Mouse (Mus musculus) embryonic stem cell, embryonic (primary cell): ENCODE results near the gene Aldh3b3.

Experiments used
- CTCF ChIA-PET, 4 experiments: fragments of 300-600 bp in 2 of 4; fragments of 350-600 bp in 2 of 4; sonication (Branson Sonifier 250); formaldehyde crosslinking; loops; one replicate each; lab custom pipeline; 2022; ENCODE audit warnings: inconsistent platforms in 2 of 4; lab: Charles Lee
- POLR2A ChIA-PET, 4 experiments: fragments of 300-600 bp in 2 of 4; fragments of 350-600 bp in 2 of 4; sonication (Branson Sonifier 250); formaldehyde crosslinking; loops; one replicate each; lab custom pipeline; 2022; ENCODE audit warnings: antibody characterized with exemption in 4 of 4, inconsistent platforms in 1 of 4; lab: Charles Lee

Aldh3b3 gene

GRCm38 (mm10) chr19:3928779-3929178 lies 29.7 kb upstream of the Aldh3b3 start:
- CTCF ChIA-PET = interaction anchor here in 3 of 4 experiments (0.7 to 3.6 kb wide), 6 partner anchors 17 to 259 kb away, joined by 3 to 8 read pairs (median 4); no protein-coding TSS in a partner anchor
- POLR2A ChIA-PET = interaction anchor here (0.8 to 2.9 kb wide), 18 partner anchors 12 to 168 kb away, joined by 3 to 20 read pairs (median 4); partner anchors contain the start of genes Ndufs8 (in 4 of the 4), Chka (in 2 of the 4), Gstp2 (in 2 of the 4) and Cdk2ap2 (in 1 of the 4)

GRCm38 (mm10) chr19:3929211-3929941 lies 29.1 kb upstream of the Aldh3b3 start, which contains the start of gene Aldh3b1:
Gene Aldh3b1 (minus strand): TSS chr19:3929808.
- POLR2A ChIA-PET = interaction anchor here (0.8 to 2.9 kb wide), 34 partner anchors 9 to 395 kb away, joined by 3 to 20 read pairs (median 4); partner anchors contain the start of genes Ndufs8 (in 4 of the 4), Cdk2ap2 (in 2 of the 4), Chka (in 2 of the 4) and Gm49405 (in 2 of the 4)
- CTCF ChIA-PET = interaction anchor here (0.8 to 3.6 kb wide), 10 partner anchors 14 to 168 kb away, joined by 3 to 8 read pairs (median 3); partner anchors contain the start of genes Cdk2ap2 (in 1 of the 4) and Ndufs8 (in 1 of the 4)

- POLR2A ChIA-PET = interaction anchor here in 3 of 4 experiments (0.7 to 2.9 kb wide), 34 partner anchors 10 to 396 kb away, joined by 3 to 20 read pairs (median 4); partner anchors contain the start of genes Gm49405 (in 2 of the 3), Ndufs8 (in 2 of the 3), Ndufv1 (in 2 of the 3) and Nudt8 (in 2 of the 3)
- CTCF ChIA-PET = interaction anchor here in 3 of 4 experiments (0.8 to 3.6 kb wide), 12 partner anchors 12 to 167 kb away, joined by 3 to 8 read pairs (median 3); partner anchors contain the start of genes Ndufv1 (in 2 of the 3), Cdk2ap2 (in 1 of the 3) and Ndufs8 (in 1 of the 3)
These were observed 28.0 kb upstream of the Aldh3b3 start for GRCm38 (mm10) chr19:3930262-3931057.

- ChIA-PET POLR2A (interaction anchor here in 3 of 4 experiments (0.7 to 2.9 kb wide), 10 partner anchors 12 to 297 kb away, joined by 3 to 20 read pairs (median 4); partner anchors contain the start of genes Ndufv1 (in 2 of the 3), Acy3 (in 1 of the 3), Gstp2 (in 1 of the 3) and Ndufs8 (in 1 of the 3)), CTCF (interaction anchor here in 3 of 4 experiments (0.6 to 1.5 kb wide), 4 partner anchors 9 to 163 kb away, joined by 3 to 8 read pairs (median 4); partner anchors contain the start of gene Ndufv1 (in 1 of the 3))
These were observed 26.7 kb upstream of the Aldh3b3 start for GRCm38 (mm10) chr19:3931716-3932115.

DNA sequence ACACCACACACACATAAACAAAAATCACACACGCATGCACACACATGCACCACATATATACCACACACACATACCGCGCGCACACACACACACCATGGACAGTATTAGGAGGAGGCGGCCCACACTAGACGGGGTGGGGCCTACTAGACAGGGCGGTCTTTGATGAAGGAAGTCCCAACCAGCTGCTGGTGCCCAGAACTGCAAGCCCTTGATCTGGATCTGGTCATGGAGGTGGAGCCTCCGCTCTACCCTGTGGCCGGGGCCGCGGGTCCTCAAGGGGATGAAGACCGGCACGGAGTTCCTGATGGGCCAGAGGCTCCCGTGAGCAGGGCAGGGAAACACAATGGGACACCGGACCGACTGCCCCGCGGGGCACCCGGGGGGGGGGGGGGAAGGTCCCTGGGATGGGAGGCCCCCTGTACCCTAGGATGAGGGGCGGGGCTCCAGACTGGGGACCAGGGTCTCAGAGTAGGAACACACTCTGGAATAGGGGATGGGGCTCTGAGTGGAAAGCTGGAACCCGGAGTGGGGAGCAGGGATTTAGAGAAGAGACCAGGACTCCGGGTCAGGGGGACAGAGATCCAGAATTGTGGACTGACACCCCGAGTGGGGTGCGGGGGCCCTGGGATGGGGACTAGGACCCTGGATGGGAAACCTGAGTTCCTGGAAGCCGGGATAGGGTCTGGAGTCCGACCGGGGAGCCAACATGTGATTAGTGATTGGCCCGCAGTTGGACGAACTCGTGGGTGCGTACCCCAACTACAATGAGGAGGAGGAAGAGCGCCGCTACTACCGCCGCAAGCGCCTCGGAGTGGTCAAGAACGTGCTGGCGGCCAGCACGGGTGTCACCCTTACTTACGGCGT lies 23.2 kb upstream of the Aldh3b3 start, which contains the start of gene Unc93b1:
Gene Unc93b1 (plus strand): TSS at position 155 of the 864 bp plus-strand sequence.
- POLR2A ChIA-PET = interaction anchor here (0.5 to 3.0 kb wide), 24 partner anchors 8 to 556 kb away, joined by 3 to 21 read pairs (median 4); partner anchors contain the start of genes Gstp2 (in 2 of the 4), Ndufv1 (in 2 of the 4), Acy3 (in 1 of the 4) and Gstp1 (in 1 of the 4)

GRCm38 (mm10) chr19:3935896-3936850 lies 22.3 kb upstream of the Aldh3b3 start:
- CTCF ChIA-PET = interaction anchor here (0.6 to 2.3 kb wide), 24 partner anchors 9 to 811 kb away, joined by 3 to 13 read pairs (median 4); partner anchors contain the start of genes Ankrd13d (in 1 of the 4), Gm49405 (in 1 of the 4), Gstp2 (in 1 of the 4) and Ndufv1 (in 1 of the 4)
- POLR2A ChIA-PET = interaction anchor here (0.5 to 3.0 kb wide), 29 partner anchors 7 to 557 kb away, joined by 3 to 21 read pairs (median 4); partner anchors contain the start of genes Gstp2 (in 2 of the 4), Ndufv1 (in 2 of the 4), Acy3 (in 1 of the 4) and Cdk2ap2 (in 1 of the 4)

More for the DNA sequence above, 23.2 kb upstream of the Aldh3b3 start, which contains the start of gene Unc93b1:
- CTCF ChIA-PET = interaction anchor here (0.6 to 2.3 kb wide), 19 partner anchors 8 to 812 kb away, joined by 3 to 13 read pairs (median 4); partner anchors contain the start of genes Gm49405 (in 1 of the 4), Gstp2 (in 1 of the 4), Ndufv1 (in 1 of the 4) and Nudt8 (in 1 of the 4)

DNA sequence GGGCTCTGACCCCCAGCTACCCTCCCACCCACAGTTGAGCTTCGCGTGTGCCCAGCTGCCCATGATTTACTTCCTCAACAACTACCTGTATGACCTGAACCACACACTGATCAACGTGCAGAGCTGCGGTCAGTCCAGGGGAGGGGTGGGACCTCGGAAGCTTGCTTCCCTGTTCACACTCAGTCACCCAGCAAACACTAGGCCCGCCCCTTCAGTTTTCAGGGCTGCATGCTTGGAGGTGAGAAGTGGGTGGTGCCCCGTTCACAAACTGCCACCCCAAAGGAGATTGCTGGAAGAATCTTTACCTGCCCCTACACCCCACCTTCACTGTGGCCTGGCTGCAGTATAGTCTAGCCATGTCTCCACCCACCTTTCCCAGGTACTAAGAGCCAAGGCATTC lies 16.1 kb upstream of the Aldh3b3 start:
- CTCF ChIA-PET = interaction anchor here (0.5 to 2.1 kb wide), 19 partner anchors 9 to 361 kb away, joined by 3 to 10 read pairs (median 4); partner anchors contain the start of genes Acy3 (in 1 of the 4), Aldh3b1 (in 1 of the 4), Gm49405 (in 1 of the 4) and Ndufs8 (in 1 of the 4)
- POLR2A ChIA-PET = interaction anchor here in 3 of 4 experiments (0.6 to 3.3 kb wide), 21 partner anchors 12 to 466 kb away, joined by 3 to 18 read pairs (median 8); partner anchors contain the start of genes Acy3 (in 2 of the 3), Ndufs8 (in 2 of the 3), Aldh3b1 (in 1 of the 3) and Cdk2ap2 (in 1 of the 3)

- ChIA-PET POLR2A (interaction anchor here in 3 of 4 experiments (0.5 to 3.3 kb wide), 28 partner anchors 8 to 313 kb away, joined by 3 to 18 read pairs (median 5); partner anchors contain the start of genes Acy3 (in 2 of the 3), Gstp2 (in 2 of the 3), Ndufs8 (in 2 of the 3) and Ndufv1 (in 2 of the 3)), CTCF (interaction anchor here (0.5 to 2.1 kb wide), 23 partner anchors 13 to 362 kb away, joined by 3 to 10 read pairs (median 4); partner anchors contain the start of genes Acy3 (in 1 of the 4), Aldh3b1 (in 1 of the 4), Gm49405 (in 1 of the 4) and Ndufs8 (in 1 of the 4))
These were observed 15.3 kb upstream of the Aldh3b3 start for GRCm38 (mm10) chr19:3942986-3943735.

DNA sequence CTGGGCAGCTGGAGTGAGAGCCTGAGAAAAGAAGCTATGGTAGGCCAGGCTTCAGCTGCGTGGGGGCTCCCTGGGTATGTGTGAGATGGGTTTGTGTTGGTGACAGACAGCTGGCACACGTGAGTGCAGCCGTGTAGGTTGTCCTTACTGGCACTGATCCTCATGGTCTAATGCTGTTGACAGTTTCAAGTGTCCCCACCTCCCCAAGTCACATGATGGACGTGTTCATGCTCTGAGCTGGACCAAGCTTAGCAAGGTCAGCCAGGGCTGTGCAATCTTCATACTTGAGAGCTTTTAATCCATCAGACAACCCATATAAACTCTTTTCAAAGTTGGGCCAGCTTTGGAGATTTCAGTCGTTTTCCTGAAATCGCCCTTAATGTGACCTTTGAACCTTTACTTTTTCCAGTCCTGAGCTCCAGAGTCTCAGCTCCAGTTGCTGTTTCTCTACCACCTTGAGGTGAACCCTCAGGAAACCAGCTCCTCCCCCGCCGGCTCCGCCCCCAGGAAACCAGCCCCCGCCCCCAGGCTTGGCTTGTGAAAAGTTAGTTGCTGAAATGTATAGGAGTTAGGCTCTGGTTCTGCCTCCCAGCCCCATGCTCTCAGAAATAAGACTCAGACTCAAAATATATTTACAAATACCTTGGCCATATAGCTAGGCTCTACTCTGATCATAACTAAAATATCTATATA lies 12.4 kb upstream of the Aldh3b3 start:
- POLR2A ChIA-PET = interaction anchor here (0.6 to 2.5 kb wide), 40 partner anchors 9 to 209 kb away, joined by 3 to 19 read pairs (median 4); partner anchors contain the start of genes Acy3 (in 2 of the 4), Gm49405 (in 2 of the 4), Gstp2 (in 2 of the 4) and Ndufs8 (in 2 of the 4)
- CTCF ChIA-PET = interaction anchor here (0.5 to 3.8 kb wide), 77 partner anchors 10 to 310 kb away, joined by 3 to 42 read pairs (median 5); partner anchors contain the start of genes Gstp2 (in 4 of the 4), Ndufv1 (in 4 of the 4), Aldh3b1 (in 2 of the 4) and Aldh3b3 (in 2 of the 4)

DNA sequence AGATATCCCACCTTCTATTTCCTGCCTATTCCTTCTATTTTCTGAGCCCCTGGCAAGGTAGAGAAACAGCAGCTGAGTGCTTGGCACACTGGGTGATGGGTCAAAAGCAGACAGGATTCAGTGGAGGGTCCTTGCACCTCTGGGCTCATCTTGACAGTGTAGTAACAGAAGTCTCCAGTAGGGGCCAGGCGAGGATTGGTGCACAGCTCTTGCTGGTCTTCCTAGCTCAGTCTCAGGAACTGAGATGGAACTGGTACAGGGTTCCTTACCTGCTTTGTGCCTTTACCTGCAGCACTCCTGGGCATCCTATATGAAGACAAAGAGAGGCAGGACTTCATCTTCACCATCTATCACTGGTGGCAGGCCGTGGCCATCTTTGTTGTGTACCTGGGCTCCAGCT lies 11.7 kb upstream of the Aldh3b3 start:
- CTCF ChIA-PET = interaction anchor here (0.5 to 3.8 kb wide), 79 partner anchors 9 to 309 kb away, joined by 3 to 42 read pairs (median 5); partner anchors contain the start of genes Gstp2 (in 4 of the 4), Ndufv1 (in 4 of the 4), Aldh3b1 (in 3 of the 4) and Gm49405 (in 3 of the 4)
- POLR2A ChIA-PET = interaction anchor here (0.6 to 2.5 kb wide), 37 partner anchors 9 to 208 kb away, joined by 3 to 19 read pairs (median 5); partner anchors contain the start of genes Acy3 (in 2 of the 4), Gm49405 (in 2 of the 4), Gstp2 (in 2 of the 4) and Ndufs8 (in 2 of the 4)

- ChIA-PET CTCF (interaction anchor here (1.0 to 3.8 kb wide), 18 partner anchors 12 to 297 kb away, joined by 3 to 42 read pairs (median 9); partner anchors contain the start of genes Ndufv1 (in 3 of the 4), Aldh3b3 (in 2 of the 4), Gstp2 (in 2 of the 4) and Acy3 (in 1 of the 4)), POLR2A (interaction anchor here in 3 of 4 experiments (0.6 to 2.0 kb wide), 6 partner anchors 11 to 291 kb away, joined by 3 to 8 read pairs (median 4); partner anchors contain the start of genes Cdk2ap2 (in 1 of the 3), Gm49405 (in 1 of the 3) and Nudt8 (in 1 of the 3))
These were observed 10.6 kb upstream of the Aldh3b3 start for GRCm38 (mm10) chr19:3947813-3948212.

DNA sequence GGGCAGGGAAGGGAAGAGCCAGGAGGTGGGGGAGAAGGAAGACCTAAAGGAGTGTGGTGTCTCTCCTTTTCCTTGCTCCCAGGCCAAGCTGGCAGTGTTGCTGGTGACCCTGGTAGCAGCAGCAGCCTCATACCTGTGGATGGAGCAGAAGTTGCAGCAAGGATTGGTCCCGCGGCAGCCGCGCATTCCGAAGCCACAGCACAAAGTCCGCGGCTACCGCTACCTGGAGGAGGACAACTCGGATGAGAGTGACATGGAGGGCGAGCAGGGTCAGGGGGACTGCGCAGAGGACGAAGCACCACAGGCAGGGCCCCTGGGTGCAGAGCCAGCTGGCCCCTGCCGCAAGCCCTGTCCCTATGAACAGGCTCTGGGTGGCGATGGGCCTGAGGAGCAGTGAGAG lies 9.9 kb upstream of the Aldh3b3 start:
- ChIA-PET POLR2A (interaction anchor here in 3 of 4 experiments (0.7 to 1.6 kb wide), 8 partner anchors 11 to 107 kb away, joined by 3 to 4 read pairs (median 3); partner anchors contain the start of genes Acy3 (in 1 of the 3), Gm49405 (in 1 of the 3), Gstp2 (in 1 of the 3) and Nudt8 (in 1 of the 3)), CTCF (interaction anchor here in 3 of 4 experiments (0.6 to 3.8 kb wide), 5 partner anchors 8 to 64 kb away, joined by 3 to 42 read pairs (median 5); partner anchors contain the start of gene Ndufv1 (in 1 of the 3))
